Mouse (Mus musculus): Measurements from ENCODE around the gene Cenpl. TPM values are rescaled to one million over a fixed set of nuclear protein-coding genes. Genes with fewer than 3 reads are reported as not detected.
"Not testable (repeated sequence)": the region's sequence is repeated elsewhere in the genome, so short reads cannot be mapped to it uniquely, and the experiment has no call there.

Cenpl gene
- total RNA-seq (2021): under 1 TPM; 0.52 to 0.64 TPM
- long read RNA-seq, experiment 1, partial matches to known transcripts: 0 of 2 reads
- long read RNA-seq, experiment 1, other reads (novel, unspliced or antisense): 2 of 2 reads
- long read RNA-seq, experiment 2, partial matches to known transcripts: 0 of 2 reads
- long read RNA-seq, experiment 2, other reads (novel, unspliced or antisense): 2 of 2 reads

DNA sequence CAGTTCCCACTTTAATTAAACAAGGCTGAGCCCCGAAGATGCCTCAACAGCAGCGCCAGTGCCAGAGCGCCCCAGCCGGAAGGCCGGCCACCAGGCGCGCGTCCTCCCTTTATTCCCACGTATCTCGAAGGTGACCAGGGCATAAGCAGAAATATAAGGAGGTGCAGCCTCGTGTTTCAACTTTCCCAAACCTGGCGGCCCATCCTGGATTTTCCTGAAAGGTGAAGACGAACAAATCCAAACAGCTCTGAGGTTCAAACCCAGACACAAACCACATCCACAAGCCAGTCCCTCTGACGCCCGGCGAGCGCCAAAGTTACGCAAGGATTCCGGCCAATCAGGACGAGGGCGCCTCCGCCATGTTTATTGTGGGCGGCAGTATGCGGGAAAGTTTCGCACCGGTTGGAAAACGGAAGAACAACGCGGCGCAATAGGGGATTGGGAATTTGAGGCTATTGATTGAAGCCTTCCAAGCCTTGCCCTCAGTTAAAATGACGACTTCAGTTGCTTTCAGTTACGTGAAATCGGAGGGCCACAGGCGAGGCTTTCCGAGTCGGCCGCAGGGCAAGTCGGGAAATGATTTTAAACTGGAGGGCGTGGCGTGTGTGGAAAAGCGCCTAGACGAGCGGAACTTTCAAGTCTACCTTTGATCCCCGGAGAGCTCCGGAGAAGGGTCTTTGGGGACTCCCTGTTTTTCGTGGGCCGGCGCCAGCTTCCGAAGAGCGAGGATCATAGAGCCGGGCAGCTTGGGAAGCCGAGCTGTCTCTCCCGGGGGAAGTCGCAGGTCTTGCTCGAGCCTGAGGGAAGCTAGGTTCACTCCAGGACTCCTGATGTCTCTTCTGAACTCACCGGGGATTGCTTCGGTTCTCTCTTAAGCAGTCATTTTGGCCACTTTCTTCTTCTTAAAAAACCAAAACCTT is at the start of gene Cenpl, which contains the start of gene Dars2:
Gene Cenpl, plus strand, starts transcription at position 362 of the 920 bp plus-strand sequence.
Gene Dars2, minus strand, starts transcription at position 307 of the 920 bp plus-strand sequence.
- intact Hi-C loops (cut with DNase I): no loop called here
- peak; percentile 93 for DNase-seq

DNA sequence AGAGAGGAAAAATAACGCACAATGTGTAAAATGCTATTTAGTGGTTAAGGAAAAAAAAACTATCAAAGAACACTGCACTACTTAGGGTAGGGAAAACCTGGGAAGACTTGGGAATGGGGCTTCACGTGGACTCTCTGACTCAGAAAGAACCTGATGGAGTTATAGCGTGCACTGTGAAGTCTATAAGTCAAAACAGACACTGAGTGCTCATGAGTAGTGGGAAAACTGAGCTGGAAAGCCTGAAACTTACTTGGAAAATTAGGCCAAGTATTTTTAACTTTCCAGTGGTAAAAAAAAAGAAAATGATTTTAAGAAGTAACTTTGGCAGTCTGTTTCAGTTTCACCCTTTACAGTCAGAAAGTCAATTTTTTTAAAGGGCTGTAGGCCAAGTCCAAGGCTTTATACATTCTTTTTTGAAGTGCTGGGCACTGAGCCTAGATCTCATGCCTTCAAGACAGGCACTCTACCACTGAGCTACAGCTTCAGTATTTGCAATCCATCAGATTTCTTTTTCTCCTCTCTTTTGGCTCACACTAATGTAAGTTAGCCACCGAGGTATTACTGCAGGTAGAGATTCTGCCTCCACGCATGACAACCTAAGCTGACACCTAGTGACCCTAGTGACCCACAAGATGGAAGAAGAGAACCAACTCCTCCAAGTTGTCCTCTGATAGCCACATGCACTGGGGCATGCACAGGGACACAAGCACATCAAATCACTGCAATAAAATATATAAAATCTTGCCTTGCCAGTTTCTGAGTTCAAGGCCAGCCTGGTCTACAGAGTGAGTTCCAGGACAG is 44.9 kb upstream of the Cenpl start:
- no peak for DNase-seq
- intact Hi-C loops (cut with DNase I): no loop called here

DNA sequence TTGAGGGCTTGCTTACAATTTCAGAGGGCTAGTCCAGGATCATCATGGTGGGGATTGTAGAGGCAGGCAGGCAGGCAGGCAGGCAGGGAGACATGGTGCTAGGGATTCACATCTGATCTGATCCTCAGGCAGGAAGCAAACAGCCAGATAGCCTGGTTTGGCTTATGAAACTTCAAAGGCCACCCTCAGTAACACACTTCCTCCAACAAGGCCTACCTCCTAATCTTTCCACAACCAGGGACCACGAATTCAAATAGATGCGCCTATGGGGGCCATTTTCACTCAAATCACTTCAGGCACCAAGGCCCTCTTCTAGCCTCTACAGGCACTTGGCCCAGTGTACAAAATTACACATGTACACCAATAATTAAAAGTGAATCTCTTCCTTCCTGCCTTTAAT is 43.3 kb upstream of the Cenpl start:
- intact Hi-C loops (cut with DNase I): no loop called here
- no peak for DNase-seq

DNA sequence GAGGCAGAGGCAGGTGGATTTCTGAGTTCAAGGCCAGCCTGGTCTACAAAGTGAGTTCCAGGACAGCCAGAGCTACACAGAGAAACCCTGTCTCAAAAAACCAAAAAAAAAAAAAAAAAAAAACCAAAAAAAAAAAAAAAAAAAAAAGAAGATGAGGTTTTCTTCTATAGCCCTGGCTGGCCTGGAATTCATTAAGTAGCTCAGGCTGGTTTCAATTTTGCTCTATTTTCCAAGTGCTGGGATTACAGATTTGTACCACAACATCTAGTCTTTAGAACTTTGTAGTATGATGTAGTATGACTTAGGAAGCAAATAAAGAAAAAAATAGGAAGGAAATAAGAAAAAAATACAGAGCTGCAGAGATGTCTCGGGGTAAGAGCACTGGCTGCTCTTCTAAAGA is 42.1 kb upstream of the Cenpl start:
- DNase-seq; intact Hi-C loops (cut with DNase I): not testable (repeated sequence)

DNA sequence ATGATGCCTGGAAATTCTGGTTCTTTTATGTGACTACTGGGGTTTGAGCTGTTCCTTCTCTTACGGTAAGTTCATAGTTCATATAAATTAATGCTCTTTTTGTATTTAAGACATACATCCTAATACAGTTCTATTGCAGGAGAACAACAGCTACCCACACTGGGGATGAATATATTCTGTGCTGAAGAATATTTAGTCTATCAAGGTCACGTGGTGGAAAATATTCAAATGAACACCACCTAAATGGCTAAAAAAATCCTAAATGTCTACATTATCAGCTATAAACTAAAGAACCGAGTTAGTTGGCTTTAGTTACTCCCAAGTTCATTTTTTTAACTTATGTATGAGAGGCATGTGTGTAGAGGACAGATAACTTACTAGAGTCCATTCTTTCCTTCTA is 40.5 kb upstream of the Cenpl start:
- intact Hi-C loops (cut with DNase I): no loop called here
- DNase-seq: no peak

DNA sequence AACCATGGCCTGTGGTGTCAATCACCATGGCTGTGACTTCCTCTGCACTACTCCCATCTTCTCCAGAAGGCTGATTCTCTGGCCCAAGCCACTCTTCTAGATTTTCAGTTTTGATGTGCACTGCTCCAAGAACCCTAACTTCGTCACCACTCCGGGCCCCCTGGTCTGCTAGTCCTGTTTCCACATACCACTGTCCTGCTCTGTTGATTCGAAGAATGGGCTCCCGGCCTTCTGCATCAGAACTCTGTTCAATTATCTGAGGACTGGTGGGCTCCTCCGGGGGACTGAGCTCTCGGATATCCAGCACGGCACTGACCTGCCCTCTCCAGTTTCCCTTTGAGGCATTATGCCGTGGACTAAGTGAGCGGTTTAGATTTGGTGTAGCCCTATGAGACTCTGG is 38.6 kb upstream of the Cenpl start:
- intact Hi-C loops (cut with DNase I): no loop called here
- no peak for DNase-seq

DNA sequence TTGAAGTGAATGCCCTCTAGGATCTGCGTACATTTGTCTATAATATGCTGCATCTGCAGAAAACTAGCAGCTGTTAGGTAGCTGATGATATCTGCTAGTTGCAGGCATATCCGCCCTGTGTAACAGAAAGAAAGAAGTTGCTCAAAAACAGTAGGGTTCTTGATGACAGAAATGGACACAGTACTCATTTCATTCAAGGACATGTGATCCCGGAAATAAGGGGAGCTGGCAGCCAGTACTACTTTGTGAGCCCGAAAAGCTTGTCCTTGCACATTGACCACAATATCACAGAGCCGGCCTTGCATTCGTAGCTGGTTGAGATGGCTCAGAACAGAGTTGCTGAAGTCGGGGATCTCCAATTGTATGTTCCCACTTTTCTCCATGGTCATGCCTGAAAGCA is 38.2 kb upstream of the Cenpl start:
- DNase-seq: no peak
- intact Hi-C loops (cut with DNase I): no loop called here

DNA sequence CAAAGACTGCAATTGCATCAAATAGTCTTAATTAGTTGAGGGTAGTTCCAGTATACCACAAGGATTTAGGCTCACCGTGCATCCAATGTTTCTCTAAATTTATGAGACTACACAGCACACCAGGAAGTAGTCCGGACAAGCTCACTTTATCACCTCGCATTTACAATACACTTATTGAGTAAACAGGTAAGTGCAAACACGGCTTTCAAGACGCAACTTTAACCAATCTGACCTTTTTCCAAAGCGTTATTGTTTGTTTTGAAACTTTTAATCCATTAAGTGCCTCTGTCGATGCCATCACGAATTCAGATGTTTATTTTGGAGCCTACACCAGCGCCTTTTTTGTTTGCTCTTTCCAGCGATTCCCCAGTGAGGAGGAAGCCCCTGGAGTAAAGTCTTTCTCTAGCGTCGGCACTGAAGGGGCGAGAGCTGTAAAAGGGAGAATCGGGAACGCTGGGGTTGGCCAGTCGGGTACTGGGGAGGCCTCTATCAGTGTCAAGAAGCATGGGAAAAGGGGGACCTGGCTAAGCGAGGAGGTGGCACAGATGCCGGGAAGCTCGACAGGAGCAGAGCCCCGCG is 36.6 kb upstream of the Cenpl start:
- no peak for DNase-seq
- intact Hi-C loops (cut with DNase I): no loop called here

DNA sequence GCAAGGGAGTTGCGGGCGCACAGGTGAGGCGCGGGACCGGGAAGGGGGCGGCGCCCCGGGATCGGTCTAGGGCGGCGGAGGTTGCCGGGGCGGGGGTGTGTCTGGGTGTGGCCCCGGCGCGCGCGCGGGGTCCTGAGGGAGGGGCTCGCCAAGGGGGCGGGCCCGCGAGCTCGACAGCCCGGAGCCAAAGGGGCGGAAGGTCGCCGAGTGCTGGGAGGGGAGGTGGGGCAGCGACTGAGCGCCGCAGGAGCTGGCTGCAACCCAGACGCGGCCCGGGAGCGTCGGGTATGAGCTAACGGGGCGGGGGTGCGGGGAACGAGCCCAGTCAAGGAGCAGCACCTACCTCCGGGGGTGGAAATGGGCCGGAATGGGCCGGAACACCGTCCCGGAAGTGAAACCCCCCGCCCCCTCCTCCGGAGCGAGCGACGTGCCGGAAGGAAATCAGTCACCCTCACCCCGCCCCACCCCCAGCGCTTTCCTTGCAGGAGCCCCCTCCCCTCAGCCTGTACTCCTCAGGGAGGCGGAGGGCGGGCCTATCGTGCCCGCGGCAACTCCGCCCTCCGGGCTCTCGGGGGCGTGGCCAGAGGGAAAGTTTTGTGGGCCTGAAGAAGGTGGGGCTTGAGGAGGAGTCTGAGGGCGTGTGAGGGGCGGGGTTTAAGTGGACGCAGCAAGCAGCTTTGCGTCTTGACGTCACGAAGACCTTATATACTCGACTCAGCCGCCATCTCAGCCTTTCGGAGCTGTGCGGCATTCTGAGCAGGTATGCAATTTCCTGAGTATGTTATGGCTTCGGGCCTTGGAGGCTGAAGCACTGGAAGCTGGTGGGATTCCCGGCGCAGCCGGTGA is 35.9 kb upstream of the Cenpl start, which contains the start of gene Zbtb37:
Gene Zbtb37, minus strand, starts transcription at position 415 of the 846 bp plus-strand sequence.
- peak; percentile 96 to 97 for DNase-seq
- intact Hi-C loops (cut with DNase I): no loop called here

DNA sequence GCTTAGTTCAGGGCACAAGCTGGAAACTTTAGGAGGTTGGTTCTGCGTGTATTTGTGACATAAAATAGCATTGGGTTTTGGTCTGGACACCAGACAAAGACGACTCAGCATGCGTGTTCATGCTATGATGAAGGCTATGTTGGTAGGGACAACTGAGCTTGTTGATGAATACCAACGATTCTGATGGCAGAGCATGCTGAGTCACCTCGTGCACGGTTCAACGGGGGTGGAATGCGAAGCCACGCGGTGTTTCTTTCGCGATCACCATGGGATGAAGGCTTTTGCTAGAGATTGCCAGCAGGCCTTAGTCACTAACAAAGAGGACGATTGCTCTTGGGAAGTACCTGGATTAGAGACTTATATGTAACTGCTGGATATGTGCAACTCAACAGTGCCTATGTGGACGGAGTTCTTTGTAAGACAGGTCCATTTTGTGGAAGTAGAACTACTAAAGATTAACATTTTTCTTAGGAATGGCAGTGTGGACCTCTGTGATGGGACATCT is 35.2 kb upstream of the Cenpl start:
- intact Hi-C loops (cut with DNase I): no loop called here
- DNase-seq: no peak

DNA sequence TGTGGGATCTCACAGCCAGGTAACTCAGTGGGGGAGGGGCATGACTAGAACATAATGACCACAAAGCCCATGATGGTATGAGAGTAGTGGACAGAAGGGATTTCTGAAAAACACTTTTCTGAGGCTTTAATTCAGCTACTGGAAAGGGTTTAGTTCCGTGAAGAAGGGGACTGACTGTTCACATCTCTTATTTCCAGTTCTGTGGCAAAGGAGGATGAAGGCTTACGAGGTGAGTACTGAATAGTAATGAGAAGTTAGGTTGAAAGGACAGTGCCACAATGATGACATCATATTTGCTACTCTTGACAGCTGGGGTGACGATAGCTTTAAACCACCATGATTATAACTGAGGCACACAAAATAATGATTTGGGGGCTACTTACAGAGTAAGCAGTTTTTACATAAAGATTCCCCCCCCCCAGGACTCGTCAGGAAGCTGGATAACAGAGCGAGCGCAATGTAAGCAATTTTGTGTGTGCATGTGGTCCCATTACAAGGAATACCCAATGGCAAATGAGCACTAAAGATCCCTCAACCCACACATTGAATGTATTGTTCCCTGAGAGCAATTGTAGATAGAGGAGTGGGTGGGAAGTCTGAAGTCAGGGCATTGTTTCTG is 34.6 kb upstream of the Cenpl start:
- DNase-seq: no peak
- intact Hi-C loops (cut with DNase I): no loop called here

DNA sequence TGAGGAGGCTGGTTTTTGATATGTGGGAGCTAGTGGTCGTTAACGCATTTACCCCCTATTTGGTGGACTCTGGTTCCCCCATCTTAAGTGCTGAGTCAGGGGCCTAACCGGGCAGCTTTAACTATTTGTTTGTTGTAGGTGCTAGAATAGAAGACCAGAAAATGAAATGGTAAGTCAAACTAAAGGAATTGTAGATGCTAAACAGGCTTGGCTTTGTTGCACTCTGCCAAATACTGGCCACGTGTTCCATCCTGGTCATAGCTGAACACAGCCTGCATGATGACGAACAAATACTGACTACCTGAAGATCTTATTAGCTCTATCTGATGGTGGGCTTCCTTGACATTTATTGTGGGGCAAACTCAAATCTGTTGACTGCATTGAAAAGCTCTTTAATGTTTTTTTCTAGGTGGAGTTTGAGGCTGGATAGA is 34.1 kb upstream of the Cenpl start:
- no peak for DNase-seq
- intact Hi-C loops (cut with DNase I): no loop called here

DNA sequence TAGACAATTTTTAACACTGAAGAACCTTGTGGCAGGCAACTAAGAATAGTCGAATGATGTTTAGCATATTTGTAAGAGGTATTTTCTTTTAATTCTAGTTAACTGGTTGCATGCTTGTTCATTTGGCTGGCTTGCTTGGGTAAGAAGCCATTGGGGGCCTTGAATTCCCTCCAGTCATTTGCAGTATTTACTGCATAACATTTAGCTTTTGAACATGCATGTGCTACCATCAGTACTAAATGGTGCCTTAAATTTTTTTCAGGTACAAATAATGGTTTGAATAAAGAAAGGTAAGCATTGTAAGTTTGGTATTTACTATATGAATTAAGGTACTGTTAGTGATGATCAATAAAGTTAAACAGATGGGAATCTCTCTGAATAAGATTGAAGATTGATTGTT is 33.5 kb upstream of the Cenpl start:
- intact Hi-C loops (cut with DNase I): no loop called here
- DNase-seq: no peak

DNA sequence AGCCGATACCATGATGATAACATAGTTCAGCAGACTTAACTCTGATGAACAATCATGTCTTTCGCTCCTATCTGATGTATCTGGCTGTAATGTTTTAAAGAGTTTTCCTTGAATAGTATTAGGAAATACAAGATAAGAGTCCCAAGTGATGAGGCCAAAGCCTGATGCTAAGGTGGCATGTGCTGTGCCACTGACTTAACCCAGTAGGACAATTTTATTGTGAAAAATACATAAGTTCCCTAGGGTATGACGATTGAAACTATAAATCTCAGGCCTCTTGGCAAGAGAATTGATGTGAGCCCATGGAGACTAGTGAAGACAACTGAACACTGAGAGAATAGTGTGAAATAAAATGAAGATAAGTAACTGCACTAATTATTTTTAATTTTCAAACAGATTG is 32.9 kb upstream of the Cenpl start:
- no peak for DNase-seq
- intact Hi-C loops (cut with DNase I): no loop called here

DNA sequence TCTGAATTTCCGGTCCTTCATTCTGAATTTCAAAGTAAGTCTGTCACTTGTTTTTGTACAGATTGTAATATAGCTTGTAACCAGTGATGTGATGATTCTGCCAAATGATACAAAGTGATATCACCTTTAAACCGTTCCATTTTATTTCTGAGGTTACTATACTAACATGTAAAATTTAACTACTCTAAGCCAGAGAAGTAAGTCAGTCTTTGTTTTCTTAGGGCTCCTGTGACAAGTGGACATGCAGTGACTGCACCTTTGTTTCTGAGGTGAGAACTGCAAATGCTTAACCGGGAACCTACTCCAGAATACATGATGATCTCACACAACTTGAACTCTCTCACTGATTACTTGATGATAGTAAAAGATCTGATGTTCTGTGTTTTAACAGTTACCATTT is 32.5 kb upstream of the Cenpl start:
- intact Hi-C loops (cut with DNase I): no loop called here
- no peak for DNase-seq

DNA sequence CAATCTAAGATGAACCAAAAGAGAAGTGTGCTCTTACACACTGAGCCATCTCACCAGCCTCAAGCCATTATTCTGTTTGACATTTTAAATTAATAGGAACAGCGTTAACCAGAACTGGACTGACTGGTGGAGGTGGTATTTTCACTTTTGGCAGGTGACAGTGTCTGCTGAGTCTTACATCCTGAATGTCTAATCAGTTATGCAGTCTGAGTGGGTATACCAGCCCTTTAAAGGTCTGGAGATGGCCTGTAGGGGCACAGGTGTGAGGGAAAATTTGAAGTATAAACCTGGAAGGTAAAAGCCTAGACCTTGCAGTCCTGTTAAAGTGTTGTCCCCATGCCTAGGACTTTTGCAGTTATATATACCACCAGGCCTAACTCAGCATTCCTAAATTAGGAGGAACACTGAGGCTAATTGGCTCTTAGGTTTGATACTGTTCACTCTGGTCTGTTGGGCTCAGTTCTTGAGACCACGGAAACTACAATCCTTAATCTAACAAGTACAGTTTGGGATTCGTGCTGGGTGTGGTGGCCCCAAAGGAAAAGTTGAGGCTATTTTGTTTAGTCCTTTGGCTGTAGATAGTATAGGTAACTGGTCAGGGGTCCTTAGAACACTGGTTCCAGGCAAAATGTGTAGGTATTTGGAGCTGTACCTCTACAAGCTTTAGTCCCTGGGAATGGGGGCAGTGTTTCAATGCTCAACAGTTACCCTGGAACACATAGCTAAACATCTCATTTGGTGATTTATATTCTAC is 31.4 kb upstream of the Cenpl start:
- intact Hi-C loops (cut with DNase I): no loop called here
- DNase-seq: no peak

DNA sequence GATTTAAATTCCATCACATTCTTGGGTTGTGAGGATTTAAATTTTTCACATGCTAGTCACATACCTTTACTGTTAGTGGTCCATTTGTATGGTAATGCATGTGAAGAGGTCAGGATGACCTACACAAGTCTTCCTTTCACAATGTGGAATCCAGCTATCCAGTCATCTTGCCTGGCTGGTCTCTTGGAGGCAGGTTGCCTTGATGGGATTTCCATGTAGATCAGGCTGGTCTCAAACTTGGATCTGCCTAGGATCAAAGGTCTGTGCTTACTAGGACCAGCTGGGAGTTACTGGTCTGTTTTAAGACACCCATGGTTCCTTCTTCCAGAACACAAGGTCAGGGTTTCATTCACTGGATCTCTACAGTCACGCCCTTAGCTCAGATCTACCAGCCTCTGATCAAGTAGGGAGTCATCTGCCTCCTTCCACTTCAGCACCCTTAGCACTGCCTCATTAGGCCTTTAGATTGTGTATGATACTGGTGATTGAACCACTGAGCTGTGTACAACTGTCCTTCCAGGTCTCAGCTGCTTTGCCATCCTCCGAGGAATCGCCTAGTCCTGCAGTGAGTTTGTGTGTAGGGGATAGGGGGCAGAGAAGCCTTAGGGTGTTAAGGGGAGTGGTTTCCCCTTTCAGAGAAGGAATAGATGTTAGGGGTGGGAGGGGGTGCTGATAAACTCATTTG is 30.6 kb upstream of the Cenpl start:
- intact Hi-C loops (cut with DNase I): no loop called here
- DNase-seq: no peak

DNA sequence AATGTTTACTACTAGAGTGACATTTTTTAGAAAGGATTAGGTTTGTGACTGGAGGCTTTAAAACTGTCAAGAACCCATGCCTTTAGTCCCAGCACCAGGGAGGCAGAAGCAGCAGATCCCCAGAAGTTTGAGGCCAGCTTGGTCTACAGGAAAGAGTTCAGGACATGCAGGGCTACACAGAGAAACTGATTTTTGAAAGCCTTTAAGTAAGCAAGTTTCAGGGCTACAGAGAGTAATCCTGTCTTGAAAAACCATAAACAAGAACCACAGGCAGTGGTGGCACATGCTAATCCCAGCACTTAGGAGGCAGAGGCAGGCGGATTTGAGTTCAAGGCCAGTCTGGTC is 30.1 kb upstream of the Cenpl start:
- no peak for DNase-seq
- intact Hi-C loops (cut with DNase I): no loop called here
